Mouse (Mus musculus) midbrain, embryonic 11.5 days (tissue): ENCODE results near the gene Msl2. TPM values are rescaled to one million over a fixed set of nuclear protein-coding genes. Genes with fewer than 3 reads are reported as not detected.

Experiments used
- ATAC-seq: fragments of 200-750 bp; cut with Nextera tagmentation; 2 replicates; pipeline ENCODE4 v1.8.0; 2017; ENCODE audit warnings: moderate TSS enrichment, moderate library complexity; ENCODE audit not compliant: low FRiP score
- DNase-seq: peaks from one replicate; pipeline ENCODE4 v3.0.0; 2015; ENCODE audit warnings: low spot score; ENCODE audit errors: missing footprints
- H3K27ac ChIP-seq: fragments of 300-500 bp; sonication (generic); 2 replicates; pipeline ENCODE4 v1.5.1; 2014; ENCODE audit warnings: low read depth, low read length
- H3K27me3 ChIP-seq: fragments of 300-500 bp; sonication (generic); 2 replicates; pipeline ENCODE4 v1.6.1; 2014; ENCODE audit warnings: mild to moderate bottlenecking, low read length, moderate library complexity, mixed read lengths; ENCODE audit not compliant: control insufficient read depth, insufficient read depth
- H3K36me3 ChIP-seq: fragments of 300-500 bp; sonication (generic); 2 replicates; pipeline ENCODE4 v1.6.1; 2014; ENCODE audit warnings: mild to moderate bottlenecking, low read length, moderate library complexity, mixed read lengths; ENCODE audit not compliant: control insufficient read depth, insufficient read depth
- H3K4me1 ChIP-seq: fragments of 300-500 bp; sonication (generic); 2 replicates; pipeline ENCODE4 v1.6.1; 2014; ENCODE audit warnings: low read length; ENCODE audit not compliant: control insufficient read depth, insufficient read depth
- H3K4me2 ChIP-seq: fragments of 300-500 bp; sonication (generic); 2 replicates; pipeline ENCODE4 v1.6.1; 2014; ENCODE audit warnings: mild to moderate bottlenecking, moderate library complexity
- H3K4me3 ChIP-seq: fragments of 300-500 bp; sonication (generic); 2 replicates; pipeline ENCODE4 v1.5.1; 2014; ENCODE audit warnings: low read depth, low read length
- H3K9ac ChIP-seq: fragments of 300-500 bp; sonication (generic); 2 replicates; pipeline ENCODE4 v1.6.1; 2014; ENCODE audit warnings: low read length
- H3K9me3 ChIP-seq: fragments of 300-500 bp; sonication (generic); 2 replicates; pipeline ENCODE4 v1.6.1; 2016; ENCODE audit warnings: low read length; ENCODE audit not compliant: control insufficient read depth
- WGBS: fragments of 180-500 bp; shearing (Covaris S2); extraction: QIAGEN DNeasy Blood & Tissue Kit; methylation state at CpG from one replicate; pipeline ENCODE4 v1.1.7; 2014; 5-methylcytosine and 5-hydroxymethylcytosine counted together
- polyA plus RNA-seq: library from polyadenylated mRNA; unstranded; fragments of >200 nt; fragmentation: Nextera tagmentation; extraction: Ambion mirVana; gene quantifications from 2 replicates; pipeline ENCODE4 v1.2.1, GENCODE M21; 2014

Gene Msl2
- 5.6 and 6.0 TPM in 2 replicates for polyA plus RNA-seq

DNA sequence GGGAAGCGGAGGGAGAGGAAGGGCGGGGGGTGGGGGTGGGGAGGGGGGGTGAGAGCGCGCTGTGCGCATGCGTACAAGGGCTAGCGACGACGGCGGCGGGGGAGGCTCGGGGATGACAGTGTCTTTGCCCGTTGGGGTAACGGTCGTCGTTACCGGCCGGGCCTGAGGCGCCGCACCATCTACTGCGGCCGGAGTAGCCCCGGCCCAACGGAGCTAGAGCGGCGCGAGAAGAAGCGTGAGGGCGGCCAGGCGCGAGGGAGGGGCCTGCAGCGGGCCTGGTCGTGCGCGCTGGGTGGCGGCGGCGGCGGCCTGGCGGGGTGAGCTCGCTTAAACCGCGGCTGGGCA is at the start of gene Msl2:
TSS of gene Msl2 (plus strand) at position 115 of the 345 bp plus-strand sequence.
- peak within 1 kb of the TSS; percentile 97 for H3K27ac ChIP-seq
- H3K27me3 ChIP-seq, result no peaks in the 10 kb centered on the region
- 0% methylated on average over 30 of the region's 43 CpGs for whole genome bisulfite sequencing
- no peaks in the 10 kb centered on the region for H3K36me3 ChIP-seq
- peak within 1 kb of the TSS; percentile 88 for H3K4me2 ChIP-seq
- no peak for DNase-seq
- H3K4me1 ChIP-seq, result peaks cover 17% of the 10 kb centered on the region
- H3K9ac ChIP-seq, result peak within 1 kb of the TSS; percentile 98
- peak within 1 kb of the TSS; percentile 98 for H3K4me3 ChIP-seq
- H3K9me3 ChIP-seq, result no peaks in the 10 kb centered on the region; the same call in 1 of the 2 replicates
- ATAC-seq, result peak; percentile 81

DNA sequence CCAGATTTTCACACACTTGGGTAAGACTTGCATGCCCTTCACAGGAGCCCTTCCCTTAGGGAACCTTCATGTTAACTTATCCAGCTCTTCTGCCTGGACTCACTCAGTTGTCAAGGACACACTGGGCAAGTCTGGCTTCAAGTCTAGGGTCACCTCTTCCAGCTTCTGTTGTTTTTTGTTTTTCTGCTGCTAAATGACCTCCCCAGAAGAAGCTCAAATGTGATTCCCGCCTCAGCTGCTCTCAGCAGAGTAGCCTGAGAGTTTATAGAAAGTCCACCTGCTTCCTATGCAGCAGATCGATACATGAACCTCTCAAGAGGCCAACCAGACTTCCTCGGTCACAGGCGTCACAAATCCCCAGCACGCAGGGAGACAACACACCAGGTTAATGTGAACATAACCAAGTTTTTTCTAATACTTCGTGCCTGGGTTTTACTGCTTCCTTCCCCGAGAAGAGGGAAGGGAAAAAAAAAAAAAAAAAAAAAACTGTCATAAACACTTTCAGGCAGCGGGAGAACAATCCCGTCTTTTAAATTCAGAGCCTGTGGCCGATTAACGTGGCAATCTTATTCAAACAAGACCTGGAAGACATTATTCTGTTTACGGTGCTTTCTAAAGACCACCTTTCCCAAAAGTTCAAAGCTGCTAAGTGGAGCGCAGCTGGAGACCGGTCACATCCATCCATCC is 40.0 kb upstream of the Msl2 start:
- DNase-seq (peak; percentile 85), ATAC-seq (no peak; the same call in 1 of the 2 replicates)
- Histone ChIP-seq H3K4me2 (peak overlapping the region; percentile 75), H3K27me3 (no peaks in the 10 kb centered on the region), H3K4me3 (peak overlapping the region; percentile 51), H3K27ac (peak overlapping the region; percentile 77; the same call in 1 of the 2 replicates), H3K36me3 (no peaks in the 10 kb centered on the region; the same call in 1 of the 2 replicates), H3K4me1 (peaks cover 4% of the 10 kb centered on the region), H3K9ac (peak overlapping the region; percentile 67), H3K9me3 (no peaks in the 10 kb centered on the region)
- WGBS, result 13% methylated on average over 14 of the region's 14 CpGs

DNA sequence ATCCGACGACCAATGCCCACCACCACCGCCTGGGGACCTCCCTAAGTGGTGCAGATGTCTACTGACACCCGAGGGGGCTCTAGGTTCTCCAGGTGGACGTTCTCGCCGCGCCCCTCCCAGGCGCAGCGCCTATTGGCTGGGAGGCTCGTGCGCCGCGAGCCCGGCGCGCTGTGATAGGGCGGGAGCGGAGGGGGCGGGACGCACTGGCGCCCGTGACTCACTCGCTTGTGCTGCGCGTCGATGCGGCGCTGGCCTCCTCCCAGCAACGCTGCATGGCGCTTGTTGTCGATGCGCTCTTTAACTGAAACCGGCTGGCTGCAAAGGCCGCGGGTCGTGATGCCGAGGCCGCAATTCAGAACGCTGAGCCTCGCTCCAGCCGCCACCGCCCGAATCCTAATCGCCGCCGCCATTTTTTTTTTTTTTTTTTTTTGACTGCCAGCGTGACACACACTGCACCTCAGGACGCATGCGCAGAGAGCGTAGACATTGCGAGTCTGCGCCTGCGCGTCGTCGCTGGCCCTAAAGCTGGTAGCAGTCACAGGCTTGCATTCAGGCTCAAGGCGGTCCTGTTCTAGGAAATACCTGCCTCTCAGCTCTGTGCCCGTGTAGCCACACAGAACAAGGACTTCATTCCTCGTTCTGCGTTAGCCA is 39.3 kb upstream of the Msl2 start, which contains the start of gene Pccb:
TSS of gene Pccb (minus strand) at position 451 of the 651 bp plus-strand sequence.
- ATAC-seq, result peak; percentile 100
- under 1% methylated on average over 61 of the region's 61 CpGs for WGBS
- Histone ChIP-seq H3K27me3 (no peaks in the 10 kb centered on the region), H3K9me3 (no peaks in the 10 kb centered on the region), H3K27ac (peak within 1 kb of the TSS; percentile 77), H3K36me3 (no peaks in the 10 kb centered on the region), H3K9ac (peak within 1 kb of the TSS; percentile 67), H3K4me3 (peak within 1 kb of the TSS; percentile 51), H3K4me1 (peaks cover 4% of the 10 kb centered on the region), H3K4me2 (peak within 1 kb of the TSS; percentile 75)
- DNase-seq, result peak; percentile 100

DNA sequence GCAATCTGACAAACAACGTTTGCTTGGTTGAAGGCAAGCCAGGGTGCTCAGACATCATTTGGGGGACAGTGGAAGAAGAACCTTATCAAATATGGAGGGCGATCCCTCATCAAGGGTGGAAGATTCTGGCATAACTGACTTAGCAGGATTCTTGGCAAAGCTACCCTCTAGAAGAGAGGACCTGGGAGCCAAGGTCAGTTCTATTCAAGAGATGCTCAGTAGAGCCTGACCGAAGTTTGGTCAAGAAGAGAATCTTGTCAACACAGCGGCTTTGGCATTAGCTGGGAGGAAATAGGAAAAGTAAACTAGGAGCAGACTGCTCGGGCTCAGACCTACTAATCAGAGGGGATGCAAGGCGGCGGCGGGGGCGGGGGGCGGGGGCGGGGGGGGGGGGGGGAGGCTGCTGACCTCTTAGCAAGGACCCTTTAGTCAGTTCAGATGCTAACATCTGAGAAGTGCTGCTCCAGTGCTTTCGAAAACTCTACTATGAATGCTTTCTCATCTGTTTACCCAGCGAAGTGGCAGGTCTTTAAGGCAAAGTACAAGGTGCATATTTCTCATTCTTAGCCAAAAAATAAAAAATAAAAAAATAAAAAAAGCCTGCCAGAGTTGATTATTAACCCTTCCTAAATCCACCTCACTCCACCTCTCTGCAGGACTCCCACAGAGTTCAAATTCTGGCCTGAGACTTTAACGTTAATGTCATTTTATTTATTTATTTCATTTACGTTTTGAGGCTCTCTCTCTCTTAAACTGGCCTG is 37.9 kb upstream of the Msl2 start:
- Histone ChIP-seq H3K4me3 (no peak overlapping the region), H3K9ac (no peak overlapping the region), H3K9me3 (no peaks in the 10 kb centered on the region), H3K27ac (no peak overlapping the region), H3K4me1 (peaks cover 4% of the 10 kb centered on the region), H3K36me3 (no peaks in the 10 kb centered on the region), H3K4me2 (no peak overlapping the region), H3K27me3 (no peaks in the 10 kb centered on the region)
- no peak for DNase-seq
- WGBS, result 85% methylated on average over 11 of the region's 15 CpGs
- ATAC-seq, result no peak

DNA sequence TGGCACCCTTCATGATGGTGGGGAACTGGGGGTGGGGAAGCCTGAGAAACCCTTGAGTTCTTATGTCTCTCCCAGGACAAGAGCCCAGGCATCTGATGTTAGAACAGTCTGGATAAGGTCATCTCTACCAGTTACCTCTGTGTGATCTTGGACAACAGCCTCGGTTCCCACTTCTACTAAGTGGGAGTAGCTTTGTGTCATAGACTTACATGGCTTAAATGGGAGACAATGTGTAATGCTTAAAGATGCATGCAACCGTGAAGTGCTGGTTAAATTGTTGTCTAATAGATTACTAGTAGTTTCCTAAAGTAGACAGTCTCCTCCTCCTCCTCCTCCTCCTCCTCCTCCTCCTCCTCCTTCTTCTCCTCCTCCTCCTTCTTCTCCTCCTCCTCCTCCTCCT is 37.0 kb upstream of the Msl2 start:
- Histone ChIP-seq H3K4me2 (no peak overlapping the region), H3K9me3 (no peaks in the 10 kb centered on the region), H3K36me3 (no peaks in the 10 kb centered on the region), H3K27me3 (no peaks in the 10 kb centered on the region), H3K27ac (no peak overlapping the region), H3K9ac (no peak overlapping the region), H3K4me3 (no peak overlapping the region), H3K4me1 (peaks cover 4% of the 10 kb centered on the region)
- no peak for ATAC-seq
- no peak for DNase-seq
- 84% methylated on average over 2 of the region's 2 CpGs for WGBS

DNA sequence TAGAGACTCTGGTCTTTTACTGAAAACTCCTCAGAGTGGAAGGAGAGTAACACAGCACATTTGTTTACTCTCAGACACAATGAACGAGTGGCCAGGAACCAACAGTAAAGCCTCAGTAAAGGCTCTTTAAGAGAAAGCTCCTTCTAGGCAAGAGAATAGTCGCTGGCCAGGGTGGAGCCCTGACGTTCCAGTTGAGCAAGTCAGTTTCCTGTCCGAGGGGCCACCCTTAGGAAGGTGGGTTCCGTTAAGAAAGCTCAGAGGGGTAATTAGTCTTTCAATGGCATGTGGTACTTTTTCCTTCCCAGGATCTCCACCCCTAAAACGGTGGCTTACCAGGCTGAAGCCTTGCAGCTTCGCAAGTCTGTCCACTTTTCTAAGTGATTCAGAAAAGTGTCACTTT is 36.5 kb upstream of the Msl2 start:
- no peak for ATAC-seq
- H3K4me2 ChIP-seq, result no peak overlapping the region
- DNase-seq, result no peak
- H3K9me3 ChIP-seq, result no peaks in the 10 kb centered on the region
- H3K9ac ChIP-seq, result no peak overlapping the region
- H3K27ac ChIP-seq, result no peak overlapping the region
- H3K4me1 ChIP-seq, result peaks cover 4% of the 10 kb centered on the region
- no peaks in the 10 kb centered on the region for H3K27me3 ChIP-seq
- H3K4me3 ChIP-seq, result no peak overlapping the region
- H3K36me3 ChIP-seq, result no peaks in the 10 kb centered on the region
- WGBS, result 63% methylated on average over 7 of the region's 7 CpGs

DNA sequence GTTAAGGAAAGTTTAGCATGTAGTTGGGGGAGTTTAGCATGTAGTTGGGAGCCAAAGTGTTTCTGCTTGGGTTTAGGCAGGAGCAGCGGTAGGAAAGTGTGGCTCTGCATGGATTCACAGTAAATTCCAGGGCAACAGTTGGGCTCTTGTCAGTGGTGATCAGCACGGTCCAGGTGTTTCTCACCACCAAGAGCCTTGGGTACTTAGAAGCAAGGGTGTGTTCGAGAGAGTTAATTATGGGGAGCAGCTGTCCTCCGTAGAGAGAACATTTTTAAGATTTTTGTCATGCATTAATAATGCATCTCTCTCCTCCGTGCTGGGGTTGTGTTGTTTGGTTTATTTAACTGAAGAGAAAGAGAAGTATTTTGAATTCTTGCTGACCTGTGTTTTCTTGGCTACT is 35.3 kb upstream of the Msl2 start:
- Histone ChIP-seq H3K4me2 (no peak overlapping the region), H3K9ac (no peak overlapping the region), H3K36me3 (no peaks in the 10 kb centered on the region), H3K9me3 (no peaks in the 10 kb centered on the region), H3K27ac (no peak overlapping the region), H3K27me3 (no peaks in the 10 kb centered on the region), H3K4me3 (no peak overlapping the region), H3K4me1 (peaks cover under 1% of the 10 kb centered on the region)
- no peak for DNase-seq
- WGBS, result 91% methylated on average over 5 of the region's 5 CpGs
- ATAC-seq, result no peak

DNA sequence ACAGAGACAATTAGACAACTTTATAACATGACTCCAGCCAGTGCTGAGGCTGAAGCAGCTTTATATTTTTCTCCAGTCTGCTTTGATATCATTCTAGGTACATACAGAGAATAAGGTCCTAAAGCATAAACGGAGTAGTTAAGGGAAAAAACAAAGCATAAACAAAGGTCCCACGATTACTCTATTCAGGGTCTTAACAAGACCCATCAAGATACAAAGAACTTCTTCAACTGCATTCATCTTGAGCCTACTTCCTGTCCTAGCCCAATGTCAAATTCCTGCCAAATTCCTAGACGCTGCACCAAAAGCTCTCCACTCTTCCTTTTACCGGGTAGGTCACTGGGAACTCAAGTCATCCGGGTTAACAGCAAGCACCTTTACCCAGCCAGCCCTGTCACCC is 32.4 kb upstream of the Msl2 start:
- Histone ChIP-seq H3K4me1 (peaks cover 2% of the 10 kb centered on the region; the same call in 1 of the 2 replicates), H3K27me3 (no peaks in the 10 kb centered on the region), H3K9ac (no peak overlapping the region), H3K9me3 (no peaks in the 10 kb centered on the region), H3K36me3 (no peaks in the 10 kb centered on the region), H3K4me3 (no peak overlapping the region), H3K4me2 (no peak overlapping the region), H3K27ac (no peak overlapping the region)
- ATAC-seq, result no peak
- 88% methylated on average over 5 of the region's 5 CpGs for WGBS
- no peak for DNase-seq

DNA sequence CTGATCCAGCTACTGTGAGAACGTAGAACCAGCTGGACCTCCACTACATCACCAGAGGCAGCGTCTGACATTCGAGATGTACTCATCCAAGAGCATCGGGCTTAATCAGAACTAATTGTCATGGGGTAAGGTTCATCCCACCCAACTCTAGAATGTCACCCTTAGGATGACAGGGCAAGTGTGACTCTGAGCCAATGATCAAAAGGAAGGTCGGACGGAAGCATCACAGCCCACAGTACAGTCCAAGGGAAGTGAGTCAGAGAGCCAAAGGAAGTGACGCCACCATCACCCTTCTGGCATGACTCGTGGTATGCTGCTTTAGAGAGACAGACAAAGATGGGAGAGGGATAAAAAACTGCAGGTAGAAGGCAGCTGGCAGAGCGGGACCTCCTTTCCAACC is 31.7 kb upstream of the Msl2 start:
- H3K9ac ChIP-seq, result no peak overlapping the region
- no peak overlapping the region for H3K4me2 ChIP-seq
- 91% methylated on average over 9 of the region's 9 CpGs for WGBS
- ATAC-seq (no peak), DNase-seq (no peak)
- H3K27me3 ChIP-seq, result no peaks in the 10 kb centered on the region
- H3K4me3 ChIP-seq, result no peak overlapping the region
- H3K27ac ChIP-seq, result no peak overlapping the region
- H3K9me3 ChIP-seq, result no peaks in the 10 kb centered on the region
- peaks cover 2% of the 10 kb centered on the region; the same call in 1 of the 2 replicates for H3K4me1 ChIP-seq
- no peaks in the 10 kb centered on the region for H3K36me3 ChIP-seq
